Mouse (Mus musculus) small intestine, adult 2 months (tissue): ENCODE measurements around the gene March7.

Experiments used
- CTCF ChIP-seq: fragments of 200-500 bp; IDR thresholded peaks from 2 replicates; pipeline ENCODE4 v1.5.1; 2012; ENCODE audit warnings: low read depth, mild to moderate bottlenecking, control low read depth, inconsistent platforms, low read length, moderate library complexity, mixed read lengths; ENCODE audit not compliant: insufficient replicate concordance, insufficient read length; ENCODE audit errors: extremely low read depth
- POLR2A ChIP-seq: fragments of 200-500 bp; IDR thresholded peaks from 2 replicates; pipeline ENCODE4 v1.6.1; 2012; ENCODE audit warnings: low read depth, mild to moderate bottlenecking, control low read depth, inconsistent platforms, low read length, moderate library complexity

- TF ChIP-seq CTCF, result no peak
- TF ChIP-seq POLR2A, result no peak
Observed at GRCm38 (mm10) chr2:60203733-60204132, 6.0 kb upstream of the March7 start.
